Mouse (Mus musculus): ENCODE results near the gene Trim69. TPM values are rescaled to one million over a fixed set of nuclear protein-coding genes. Genes with fewer than 3 reads are reported as not detected.
A peak's percentile ranks its signal among the peaks of the same experiment; 100 is the strongest.

Trim69 gene
- polyA plus RNA-seq, 1 experiment, result 0.10 TPM

GRCm38 (mm10) chr2:122161542-122161941 lies 1.0 kb downstream of the Trim69 start:
- no peaks in the 10 kb centered on the region for H3K27me3 ChIP-seq (ENCODE audit: control insufficient read depth, insufficient read depth, low read length)
- H3K36me3 ChIP-seq (ENCODE audit: control insufficient read depth, insufficient read depth, low read length), result no peaks in the 10 kb centered on the region
- 67% methylated on average over 4 of the region's 4 CpGs for WGBS
- no peak overlapping the region for H3K4me3 ChIP-seq (ENCODE audit: low read depth, low read length)
- no peak for TF ChIP-seq CTCF (IDR thresholded peaks at IDR 0.05; ENCODE audit: extremely low read depth, insufficient read length, insufficient replicate concordance, low read depth, low read length)
- TF ChIP-seq POLR2A (IDR thresholded peaks at IDR 0.05; ENCODE audit: low read depth, low read length), result no peak
- H3K4me1 ChIP-seq (ENCODE audit: control insufficient read depth, insufficient read depth, insufficient read length, low read length), result peaks cover 4% of the 10 kb centered on the region; the same call in 1 of the 2 replicates
- no peak overlapping the region for H3K27ac ChIP-seq (ENCODE audit: insufficient read depth, low read depth, low read length)

GRCm38 (mm10) chr2:122162529-122162928 lies 2.0 kb downstream of the Trim69 start:
- WGBS, result 85% methylated on average over 2 of the region's 2 CpGs
- Histone ChIP-seq H3K27me3 (ENCODE audit: control insufficient read depth, insufficient read depth, low read length) (no peaks in the 10 kb centered on the region), H3K4me1 (ENCODE audit: control insufficient read depth, insufficient read depth, insufficient read length, low read length) (peaks cover 4% of the 10 kb centered on the region; the same call in 1 of the 2 replicates), H3K36me3 (ENCODE audit: control insufficient read depth, insufficient read depth, low read length) (no peaks in the 10 kb centered on the region), H3K27ac (ENCODE audit: insufficient read depth, low read depth, low read length) (no peak overlapping the region), H3K4me3 (ENCODE audit: low read depth, low read length) (no peak overlapping the region)
- TF ChIP-seq POLR2A (IDR thresholded peaks at IDR 0.05; ENCODE audit: low read depth, low read length), result no peak
- TF ChIP-seq CTCF (IDR thresholded peaks at IDR 0.05; ENCODE audit: extremely low read depth, insufficient read length, insufficient replicate concordance, low read depth, low read length), result no peak

GRCm38 (mm10) chr2:122163430-122164195 lies 3.1 kb downstream of the Trim69 start:
- no peaks in the 10 kb centered on the region for H3K36me3 ChIP-seq (ENCODE audit: control insufficient read depth, insufficient read depth, low read length)
- no peak for TF ChIP-seq CTCF (IDR thresholded peaks at IDR 0.05; ENCODE audit: extremely low read depth, insufficient read length, insufficient replicate concordance, low read depth, low read length)
- TF ChIP-seq POLR2A (IDR thresholded peaks at IDR 0.05; ENCODE audit: low read depth, low read length), result no peak
- no peaks in the 10 kb centered on the region for H3K27me3 ChIP-seq (ENCODE audit: control insufficient read depth, insufficient read depth, low read length)
- peak overlapping the region; percentile 48 for H3K4me3 ChIP-seq (ENCODE audit: low read depth, low read length)
- WGBS, result 65% methylated on average over 13 of the region's 13 CpGs
- peak overlapping the region; percentile 6; the same call in 1 of the 2 replicates for H3K27ac ChIP-seq (ENCODE audit: insufficient read depth, low read depth, low read length)
- peaks cover 4% of the 10 kb centered on the region; the same call in 1 of the 2 replicates for H3K4me1 ChIP-seq (ENCODE audit: control insufficient read depth, insufficient read depth, insufficient read length, low read length)

GRCm38 (mm10) chr2:122164293-122164692 lies 3.8 kb downstream of the Trim69 start:
- TF ChIP-seq POLR2A (IDR thresholded peaks at IDR 0.05; ENCODE audit: low read depth, low read length), result no peak
- no peak for TF ChIP-seq CTCF (IDR thresholded peaks at IDR 0.05; ENCODE audit: extremely low read depth, insufficient read length, insufficient replicate concordance, low read depth, low read length)
- Histone ChIP-seq H3K27ac (ENCODE audit: insufficient read depth, low read depth, low read length) (peak overlapping the region; percentile 6; the same call in 1 of the 2 replicates), H3K36me3 (ENCODE audit: control insufficient read depth, insufficient read depth, low read length) (no peaks in the 10 kb centered on the region), H3K27me3 (ENCODE audit: control insufficient read depth, insufficient read depth, low read length) (no peaks in the 10 kb centered on the region), H3K4me1 (ENCODE audit: control insufficient read depth, insufficient read depth, insufficient read length, low read length) (peaks cover 4% of the 10 kb centered on the region; the same call in 1 of the 2 replicates), H3K4me3 (ENCODE audit: low read depth, low read length) (peak overlapping the region; percentile 48)
- WGBS, result 21% methylated on average over 11 of the region's 11 CpGs

- 75% methylated on average over 6 of the region's 6 CpGs for WGBS
- H3K36me3 ChIP-seq (ENCODE audit: control insufficient read depth, insufficient read depth, low read length), result no peaks in the 10 kb centered on the region
- TF ChIP-seq CTCF (IDR thresholded peaks at IDR 0.05; ENCODE audit: extremely low read depth, insufficient read length, insufficient replicate concordance, low read depth, low read length) (no peak), POLR2A (IDR thresholded peaks at IDR 0.05; ENCODE audit: low read depth, low read length) (no peak)
- no peak overlapping the region for H3K27ac ChIP-seq (ENCODE audit: insufficient read depth, low read depth, low read length)
- no peaks in the 10 kb centered on the region for H3K27me3 ChIP-seq (ENCODE audit: control insufficient read depth, insufficient read depth, low read length)
- no peak overlapping the region for H3K4me3 ChIP-seq (ENCODE audit: low read depth, low read length)
- H3K4me1 ChIP-seq (ENCODE audit: control insufficient read depth, insufficient read depth, insufficient read length, low read length), result 0 out of 2 replicates have a peak, but pooled peaks cover under 1% of the 10 kb centered on the region
Observed at GRCm38 (mm10) chr2:122171292-122171691, 10.8 kb downstream of the Trim69 start.

- no peaks in the 10 kb centered on the region for H3K4me1 ChIP-seq (ENCODE audit: control insufficient read depth, insufficient read depth, insufficient read length, low read length)
- no peak for TF ChIP-seq POLR2A (IDR thresholded peaks at IDR 0.05; ENCODE audit: low read depth, low read length)
- TF ChIP-seq CTCF (IDR thresholded peaks at IDR 0.05; ENCODE audit: extremely low read depth, insufficient read length, insufficient replicate concordance, low read depth, low read length), result no peak
- H3K4me3 ChIP-seq (ENCODE audit: low read depth, low read length), result no peak overlapping the region
- no peak overlapping the region for H3K27ac ChIP-seq (ENCODE audit: insufficient read depth, low read depth, low read length)
- H3K36me3 ChIP-seq (ENCODE audit: control insufficient read depth, insufficient read depth, low read length), result no peaks in the 10 kb centered on the region
- 92% methylated on average over 2 of the region's 2 CpGs for WGBS
- no peaks in the 10 kb centered on the region for H3K27me3 ChIP-seq (ENCODE audit: control insufficient read depth, insufficient read depth, low read length)
Observed at GRCm38 (mm10) chr2:122172188-122172587, 11.7 kb downstream of the Trim69 start.

GRCm38 (mm10) chr2:122180051-122180822 lies 19.7 kb downstream of the Trim69 start:
- no peaks in the 10 kb centered on the region for H3K27me3 ChIP-seq (ENCODE audit: control insufficient read depth, insufficient read depth, low read length)
- H3K4me3 ChIP-seq (ENCODE audit: low read depth, low read length), result no peak overlapping the region
- TF ChIP-seq CTCF (IDR thresholded peaks at IDR 0.05; ENCODE audit: extremely low read depth, insufficient read length, insufficient replicate concordance, low read depth, low read length) (no peak), POLR2A (IDR thresholded peaks at IDR 0.05; ENCODE audit: low read depth, low read length) (no peak)
- no peak overlapping the region for H3K27ac ChIP-seq (ENCODE audit: insufficient read depth, low read depth, low read length)
- WGBS, result 77% methylated on average over 8 of the region's 8 CpGs
- no peaks in the 10 kb centered on the region for H3K4me1 ChIP-seq (ENCODE audit: control insufficient read depth, insufficient read depth, insufficient read length, low read length)
- no peaks in the 10 kb centered on the region for H3K36me3 ChIP-seq (ENCODE audit: control insufficient read depth, insufficient read depth, low read length)
